Mouse (Mus musculus) spleen, adult 12 weeks (tissue): ENCODE data around the gene Cyp27b1.

Source experiments
- DNase-seq: peaks from one replicate; pipeline ENCODE4 v3.0.0; 2022; ENCODE audit warnings: low spot score

The Cyp27b1 gene

GRCm38 (mm10) chr10:127047954-127048353 is at the start of gene Cyp27b1:
Gene Cyp27b1, plus strand, starts transcription at chr10:127048250.
- no peak for DNase-seq

- DNase-seq = no peak
Observed at GRCm38 (mm10) chr10:127000529-127000928, 47.5 kb upstream of the Cyp27b1 start, which contains the start of gene Avil. Gene Avil, plus strand, starts transcription at chr10:127000709.

- no peak for DNase-seq
Observed at GRCm38 (mm10) chr10:127001297-127001696, 46.8 kb upstream of the Cyp27b1 start.

- DNase-seq = no peak
Observed at GRCm38 (mm10) chr10:127002056-127002455, 46.0 kb upstream of the Cyp27b1 start.

- DNase-seq = no peak
Observed at GRCm38 (mm10) chr10:127002765-127003164, 45.3 kb upstream of the Cyp27b1 start.

GRCm38 (mm10) chr10:127003334-127003733 is 44.7 kb upstream of the Cyp27b1 start:
- no peak for DNase-seq

GRCm38 (mm10) chr10:127003806-127004205 is 44.2 kb upstream of the Cyp27b1 start:
- no peak for DNase-seq

DNA sequence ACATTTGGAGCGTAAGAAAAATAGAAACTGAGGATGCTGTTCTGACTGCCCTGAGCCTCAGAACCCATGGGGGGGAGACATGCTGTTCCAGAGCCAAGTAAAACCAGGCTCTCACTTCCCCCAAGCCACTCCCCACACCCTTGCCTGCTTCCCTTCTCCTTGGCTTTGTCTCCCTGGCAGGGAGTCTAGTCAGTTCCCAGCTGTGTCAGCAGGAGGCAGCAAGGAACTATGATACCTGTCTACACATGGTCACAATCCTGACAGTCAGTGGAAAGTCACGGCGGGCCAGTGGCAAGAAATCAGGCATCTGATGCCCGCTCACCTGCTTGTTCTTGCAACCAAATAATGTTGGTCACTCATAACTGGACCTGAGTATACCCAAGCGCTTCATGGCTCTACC is 31.6 kb upstream of the Cyp27b1 start:
- DNase-seq = no peak

DNA sequence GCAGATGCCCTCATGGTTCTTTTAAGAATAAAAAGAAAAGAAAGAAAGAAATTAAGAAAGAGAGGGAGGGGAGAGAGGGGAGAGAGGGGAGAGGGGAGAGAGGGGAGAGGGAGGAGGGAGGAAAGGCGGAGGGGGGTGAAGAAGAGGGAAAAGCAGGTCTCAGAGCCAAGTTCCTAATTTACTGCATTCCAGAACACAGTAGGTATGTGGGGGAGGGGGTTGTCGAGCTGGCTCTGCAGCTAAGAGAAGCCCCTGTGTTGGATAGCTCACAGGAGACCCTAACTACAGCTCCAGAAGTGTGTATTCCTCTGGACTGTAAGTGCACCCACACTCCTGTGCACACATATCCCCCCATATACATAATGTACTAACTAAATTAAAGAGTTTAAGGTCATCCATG is 31.0 kb upstream of the Cyp27b1 start:
- DNase-seq = no peak

- DNase-seq = no peak
Observed at GRCm38 (mm10) chr10:127018422-127018821, 29.6 kb upstream of the Cyp27b1 start.

DNA sequence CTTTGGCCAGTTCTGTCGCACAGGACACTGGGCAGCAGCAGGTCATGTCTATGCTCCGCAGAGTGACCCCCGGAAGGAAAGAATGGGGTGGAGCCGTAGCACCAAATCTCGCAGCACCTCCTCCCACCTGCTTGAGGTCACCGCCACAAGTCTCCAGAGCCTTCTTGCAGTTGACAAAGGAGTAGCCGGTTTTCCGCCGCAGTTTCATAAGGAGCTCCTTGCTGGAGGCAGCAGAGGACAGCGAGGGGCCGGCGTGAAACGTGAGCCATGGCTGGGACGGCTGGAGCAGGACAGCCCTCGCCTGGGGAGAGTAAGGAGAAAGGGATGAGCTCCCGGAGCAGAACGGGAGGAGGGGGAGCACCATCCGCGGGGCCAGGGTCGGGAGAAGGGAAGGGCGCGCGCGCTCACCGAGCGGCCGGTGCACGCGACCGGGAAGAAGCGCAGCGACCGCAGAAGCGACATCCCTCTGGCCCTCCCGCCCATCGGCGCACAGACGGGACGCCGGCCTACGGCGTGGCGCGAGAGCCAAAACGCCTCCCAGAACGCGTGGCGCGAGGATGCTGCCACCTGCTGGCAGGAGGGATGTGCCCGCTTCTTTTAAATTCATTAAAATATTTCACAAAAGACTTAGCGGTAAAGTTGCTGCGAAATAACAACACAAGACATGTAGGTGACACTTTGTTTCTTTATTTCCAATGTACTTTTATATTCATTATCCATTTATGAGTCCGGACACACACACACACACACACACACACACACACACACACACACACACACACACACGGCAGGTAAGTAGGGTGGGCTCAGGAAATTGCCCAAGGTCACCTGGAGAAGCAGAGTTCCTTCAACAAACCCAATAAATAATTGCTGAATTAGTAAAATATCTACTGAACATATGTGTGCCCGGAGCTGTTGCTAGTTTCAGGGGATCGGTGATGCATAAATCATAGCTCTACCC is 17.4 kb upstream of the Cyp27b1 start, which contains the start of gene Tsfm:
TSS of gene Tsfm (minus strand) at position 505 of the 961 bp plus-strand sequence.
- peak; percentile 84 for DNase-seq

- no peak for DNase-seq
Observed at GRCm38 (mm10) chr10:127033301-127033741, 14.7 kb upstream of the Cyp27b1 start.

DNA sequence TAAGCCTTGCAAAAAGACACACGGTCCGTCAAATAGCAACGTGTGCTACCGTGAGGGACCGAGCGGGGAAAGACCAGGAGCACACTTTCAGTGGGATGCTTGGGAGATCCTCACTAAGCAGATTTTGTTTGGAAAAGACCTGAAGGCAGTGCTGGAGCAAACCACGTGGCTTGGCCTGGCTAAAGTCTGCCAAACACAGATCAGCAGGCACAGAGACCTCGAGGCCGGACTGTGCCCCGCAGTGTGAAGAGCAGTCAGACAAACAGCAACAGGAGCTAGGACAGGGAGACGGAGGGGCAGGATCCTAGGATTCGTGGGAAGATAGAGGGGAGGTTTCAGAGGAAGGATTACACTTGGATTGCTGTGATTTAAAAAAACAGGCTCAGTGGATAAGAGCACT is 11.8 kb upstream of the Cyp27b1 start:
- DNase-seq = no peak

GRCm38 (mm10) chr10:127037641-127038040 is 10.4 kb upstream of the Cyp27b1 start:
- DNase-seq = no peak

- DNase-seq = no peak
Observed at GRCm38 (mm10) chr10:127040569-127041214, 7.4 kb upstream of the Cyp27b1 start.

GRCm38 (mm10) chr10:127041274-127041766 is 6.7 kb upstream of the Cyp27b1 start, which contains the start of the genes Mettl1 and Eef1akmt3:
Gene Mettl1, plus strand, starts transcription at chr10:127041414.
Gene Eef1akmt3, minus strand, starts transcription at chr10:127041513.
- DNase-seq = no peak

DNA sequence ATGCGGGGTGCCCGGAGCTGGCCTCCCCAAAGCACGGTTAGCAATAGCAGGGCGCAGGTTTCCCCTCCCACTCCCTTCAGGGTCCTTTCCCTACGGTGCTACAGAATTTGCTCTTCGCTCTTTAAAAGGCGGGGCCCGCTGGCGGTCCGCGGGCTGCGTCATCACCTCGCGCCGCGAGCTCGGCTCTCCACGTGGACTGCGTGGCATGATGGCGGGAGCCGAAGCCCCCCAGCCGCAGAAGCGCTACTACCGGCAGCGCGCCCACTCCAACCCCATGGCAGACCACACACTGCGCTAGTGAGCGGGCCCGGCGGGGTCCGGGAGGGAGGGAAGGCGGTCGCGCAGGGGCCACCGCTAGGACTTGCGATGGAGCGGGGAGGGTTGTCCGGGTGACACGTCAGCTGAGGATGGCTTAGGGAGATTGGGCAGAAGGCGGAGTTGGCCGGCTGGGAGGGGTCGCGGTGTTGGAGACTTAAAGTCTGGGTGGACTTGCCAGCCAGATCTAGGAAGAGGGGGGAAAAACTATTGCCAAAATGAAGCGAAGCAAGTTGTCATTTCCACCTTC is 6.2 kb upstream of the Cyp27b1 start:
- DNase-seq = peak; percentile 77

- no peak for DNase-seq
Observed at GRCm38 (mm10) chr10:127042468-127043115, 5.5 kb upstream of the Cyp27b1 start.

- DNase-seq = no peak
Observed at GRCm38 (mm10) chr10:127043187-127043586, 4.9 kb upstream of the Cyp27b1 start.

GRCm38 (mm10) chr10:127048608-127049394 is 751 bp downstream of the Cyp27b1 start:
- no peak for DNase-seq
